Mouse (Mus musculus) G1E (cell line): ENCODE results near the gene Hhipl1. TPM values are rescaled to one million over a fixed set of nuclear protein-coding genes. Genes with fewer than 3 reads are reported as not detected.

Experiments used
- ATAC-seq: 2 replicates; pipeline ENCODE4 v1.8.0; 2016; ENCODE audit warnings: mild to moderate bottlenecking; ENCODE audit not compliant: insufficient number of reproducible peaks, poor library complexity, low FRiP score, severe bottlenecking; ENCODE audit errors: extremely low read depth
- DNase-seq: peaks from one replicate; pipeline ENCODE4 v3.0.0; 2012; ENCODE audit warnings: low spot score
- H3K27me3 ChIP-seq: 2 replicates; pipeline ENCODE4 v1.6.1; 2012; ENCODE audit warnings: mild to moderate bottlenecking, low read length, inconsistent platforms; ENCODE audit not compliant: insufficient read depth
- H3K36me3 ChIP-seq: replicated peaks from 2 replicates; pipeline ENCODE3; 2012; ENCODE audit warnings: mild to moderate bottlenecking, inconsistent platforms
- H3K4me1 ChIP-seq: 2 replicates; pipeline ENCODE4 v1.6.1; 2012; ENCODE audit warnings: low read depth, low read length, inconsistent platforms, mixed read lengths; ENCODE audit not compliant: insufficient read depth
- H3K4me3 ChIP-seq: 2 replicates; pipeline ENCODE4 v1.5.1; 2012; ENCODE audit warnings: low read depth, mild to moderate bottlenecking, inconsistent platforms, low read length, moderate library complexity, mixed read lengths
- H3K9me3 ChIP-seq: replicated peaks from 2 replicates; pipeline ENCODE4 v1.6.1; 2012; ENCODE audit warnings: inconsistent platforms
- CTCF ChIP-seq: IDR thresholded peaks from 2 replicates; pipeline ENCODE4 v1.5.1; 2012; ENCODE audit warnings: low read depth, low read length, inconsistent platforms, mixed read lengths
- GATA1 ChIP-seq: IDR thresholded peaks from 2 replicates; pipeline ENCODE4 v1.6.1; 2012; ENCODE audit warnings: borderline replicate concordance, low read length, inconsistent platforms, mixed read lengths
- GATA2 ChIP-seq: IDR thresholded peaks from 2 replicates; pipeline ENCODE4 v1.6.1; 2012; ENCODE audit warnings: low read depth, low read length, inconsistent platforms, borderline replicate concordance
- POLR2AphosphoS5 ChIP-seq: IDR thresholded peaks from 2 replicates; pipeline ENCODE4 v1.6.1; 2012; ENCODE audit warnings: low read depth, low read length, inconsistent platforms; ENCODE audit not compliant: insufficient replicate concordance
- TAL1 ChIP-seq: conservative IDR thresholded peaks from 2 replicates; pipeline ENCODE4 v1.6.1; 2012; ENCODE audit warnings: low read depth, low read length, inconsistent platforms, mixed read lengths
- polyA plus RNA-seq: library from polyadenylated mRNA; stranded (reverse); fragments of >175 nt; gene quantifications from 2 replicates; pipeline ENCODE4 v1.2.3, GENCODE M21; 2012
- total RNA-seq, 2 experiments: library from RNA; stranded (forward) in 1 of 2; stranded (reverse) in 1 of 2; fragments of 200-1000 nt in 1 of 2; fragments of >200 nt in 1 of 2; fragmentation: Nextera tagmentation in 1 of 2; gene quantifications; 2 replicates each; pipeline ENCODE4 v1.2.3; 2014 to 2017

The Hhipl1 gene
- total and polyA plus RNA-seq, 3 experiments: 0.05 TPM; not detected in 2

DNA sequence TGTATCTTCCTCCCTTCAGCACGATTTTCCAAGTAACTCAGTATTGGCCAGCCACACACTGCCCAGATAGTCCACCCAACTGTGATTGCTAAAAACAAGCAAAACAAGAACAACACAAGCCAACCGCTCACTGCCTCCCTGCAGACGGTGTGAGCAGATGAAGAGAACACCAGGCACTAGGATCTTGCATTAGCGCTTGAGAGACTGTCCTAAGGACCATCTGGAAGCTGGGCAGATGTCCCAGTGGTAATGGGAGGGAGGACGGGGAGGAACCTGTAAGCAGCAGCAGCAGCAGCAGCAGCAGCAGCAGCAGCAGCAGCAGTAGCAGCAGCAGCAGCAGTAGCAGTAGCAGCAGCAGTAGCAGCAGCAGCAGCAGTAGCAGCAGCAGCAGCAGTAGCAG, 43.0 kb downstream of the Hhipl1 start:
- TF ChIP-seq GATA2 (no peak), TAL1 (no peak)
- Histone ChIP-seq H3K4me3 (no peak overlapping the region), H3K9me3 (peaks cover 92% of the 10 kb centered on the region), H3K4me1 (no peaks in the 10 kb centered on the region), H3K36me3 (no peaks in the 10 kb centered on the region), H3K27me3 (no peaks in the 10 kb centered on the region)
- DNase-seq (no peak), ATAC-seq (no peak)

DNA sequence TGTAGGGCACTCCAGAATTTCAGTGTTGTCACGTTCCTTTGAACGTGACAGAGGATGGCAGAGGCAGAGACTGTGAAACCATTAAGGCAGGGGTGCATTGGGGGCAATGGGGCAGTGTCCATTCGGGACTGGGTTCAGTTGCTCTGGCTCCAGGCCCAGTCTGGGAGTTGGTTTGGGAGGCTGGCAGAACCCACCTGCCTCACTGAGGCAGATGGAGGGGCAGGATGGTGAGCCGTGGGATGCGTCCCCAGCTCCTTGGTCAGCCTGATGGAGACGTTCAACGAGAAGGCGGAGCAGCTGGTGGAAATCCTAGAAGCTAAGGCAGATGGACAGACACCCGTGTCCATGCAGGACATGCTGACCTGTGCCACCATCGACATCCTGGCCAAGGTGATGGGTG, 44.9 kb downstream of the Hhipl1 start:
- Histone ChIP-seq H3K4me1 (no peaks in the 10 kb centered on the region), H3K27me3 (no peaks in the 10 kb centered on the region), H3K36me3 (no peaks in the 10 kb centered on the region), H3K4me3 (no peak overlapping the region), H3K9me3 (peaks cover 90% of the 10 kb centered on the region)
- no peak for TF ChIP-seq TAL1
- TF ChIP-seq CTCF: no peak
- TF ChIP-seq GATA2: no peak
- no peak for TF ChIP-seq GATA1
- no peak for TF ChIP-seq POLR2AphosphoS5
- ATAC-seq (no peak), DNase-seq (no peak)

DNA sequence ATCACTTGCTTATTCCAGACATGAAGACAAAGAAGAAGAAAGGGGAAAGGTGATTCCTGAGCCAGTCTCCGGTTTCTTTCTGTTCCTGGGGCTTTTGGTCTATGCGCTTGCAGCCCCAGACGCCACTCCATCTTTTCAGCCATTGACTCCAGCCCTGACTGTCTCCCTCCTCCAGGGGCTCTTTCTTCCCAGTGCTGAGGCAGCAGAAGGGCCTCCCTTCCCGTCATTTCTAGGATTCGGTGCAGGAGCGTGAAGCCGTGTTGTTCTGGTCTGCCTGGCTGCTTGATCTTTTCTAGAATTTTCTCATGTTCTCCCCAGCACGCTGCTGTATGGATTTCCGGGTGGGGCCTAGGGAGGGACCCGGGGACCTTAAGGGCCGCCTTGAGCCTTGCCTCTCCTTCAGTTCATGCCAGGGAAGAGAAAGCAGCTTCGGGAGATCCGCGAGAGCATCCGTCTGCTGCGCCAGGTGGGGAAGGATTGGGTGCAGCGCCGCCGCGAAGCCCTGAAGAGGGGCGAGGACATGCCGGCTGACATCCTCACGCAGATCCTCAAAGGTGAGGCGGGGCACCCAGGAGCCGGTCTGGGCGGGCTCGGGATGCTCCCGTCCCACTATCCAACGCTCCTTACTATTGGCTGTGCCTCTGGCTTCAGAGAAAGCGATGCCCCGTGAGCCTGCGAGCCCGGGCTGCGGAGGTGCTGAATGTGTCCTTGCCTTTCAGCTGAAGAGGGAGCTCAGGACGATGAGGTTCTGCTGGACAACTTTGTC, 46.5 kb downstream of the Hhipl1 start:
- TF ChIP-seq GATA2: no peak
- no peak for TF ChIP-seq TAL1
- TF ChIP-seq GATA1: no peak
- TF ChIP-seq CTCF: no peak
- TF ChIP-seq POLR2AphosphoS5: no peak
- no peaks in the 10 kb centered on the region for H3K36me3 ChIP-seq
- ATAC-seq: no peak
- peaks cover 92% of the 10 kb centered on the region for H3K9me3 ChIP-seq
- H3K27me3 ChIP-seq: no peaks in the 10 kb centered on the region
- no peaks in the 10 kb centered on the region for H3K4me1 ChIP-seq
- no peak for DNase-seq
- no peak overlapping the region for H3K4me3 ChIP-seq

DNA sequence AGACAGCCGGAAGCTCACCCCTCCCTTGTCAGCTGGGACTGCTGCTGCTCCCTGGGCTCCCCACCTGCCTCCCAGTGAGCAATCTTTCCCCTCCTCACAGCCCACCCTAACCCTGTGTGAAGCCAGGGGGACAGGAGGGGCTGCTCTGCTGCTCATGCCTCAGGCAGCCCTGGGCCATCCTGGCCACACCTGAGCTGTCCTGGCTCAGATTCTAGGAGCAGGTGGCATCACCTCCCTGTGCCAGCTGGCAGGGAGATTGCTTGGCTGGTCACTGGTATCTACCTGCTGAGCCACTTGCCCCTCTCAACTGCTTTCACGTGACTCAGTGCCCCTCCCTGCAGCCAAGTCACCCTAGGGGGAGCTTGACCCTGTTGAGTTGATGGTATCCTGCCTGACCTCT, 48.2 kb downstream of the Hhipl1 start:
- peak overlapping the region; percentile 11; the same call in 1 of the 2 replicates for H3K4me3 ChIP-seq
- peaks cover 90% of the 10 kb centered on the region for H3K9me3 ChIP-seq
- no peak for TF ChIP-seq CTCF
- TF ChIP-seq TAL1: no peak
- TF ChIP-seq POLR2AphosphoS5: no peak
- no peak for TF ChIP-seq GATA1
- no peak for TF ChIP-seq GATA2
- no peaks in the 10 kb centered on the region for H3K27me3 ChIP-seq
- ATAC-seq (no peak), DNase-seq (no peak)
- no peaks in the 10 kb centered on the region for H3K36me3 ChIP-seq
- H3K4me1 ChIP-seq: no peaks in the 10 kb centered on the region

DNA sequence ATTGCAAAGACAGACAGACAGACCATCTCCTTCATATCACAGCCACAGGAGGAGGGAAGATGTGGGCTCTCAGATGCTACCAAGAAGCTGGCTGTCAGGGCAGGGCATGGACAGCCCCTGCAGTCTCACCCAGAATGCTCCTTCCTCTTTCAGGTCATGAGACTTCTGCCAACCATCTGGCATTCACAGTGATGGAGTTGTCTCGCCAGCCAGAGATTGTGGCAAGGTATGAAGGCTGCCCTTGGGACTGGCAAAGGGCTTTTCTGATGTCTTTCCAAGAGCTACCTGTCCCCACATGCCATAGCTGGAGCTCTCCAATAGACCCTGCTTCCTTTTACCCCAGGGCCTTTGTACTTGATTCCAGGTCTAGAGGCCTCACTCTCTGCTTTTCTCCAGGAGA, 49.2 kb downstream of the Hhipl1 start:
- ATAC-seq: no peak
- no peak for TF ChIP-seq POLR2AphosphoS5
- TF ChIP-seq GATA1: no peak
- TF ChIP-seq TAL1: no peak
- no peak for TF ChIP-seq CTCF
- no peak for TF ChIP-seq GATA2
- Histone ChIP-seq H3K9me3 (peaks cover 92% of the 10 kb centered on the region), H3K4me3 (no peak overlapping the region), H3K4me1 (no peaks in the 10 kb centered on the region), H3K27me3 (no peaks in the 10 kb centered on the region), H3K36me3 (no peaks in the 10 kb centered on the region)
- no peak for DNase-seq

DNA sequence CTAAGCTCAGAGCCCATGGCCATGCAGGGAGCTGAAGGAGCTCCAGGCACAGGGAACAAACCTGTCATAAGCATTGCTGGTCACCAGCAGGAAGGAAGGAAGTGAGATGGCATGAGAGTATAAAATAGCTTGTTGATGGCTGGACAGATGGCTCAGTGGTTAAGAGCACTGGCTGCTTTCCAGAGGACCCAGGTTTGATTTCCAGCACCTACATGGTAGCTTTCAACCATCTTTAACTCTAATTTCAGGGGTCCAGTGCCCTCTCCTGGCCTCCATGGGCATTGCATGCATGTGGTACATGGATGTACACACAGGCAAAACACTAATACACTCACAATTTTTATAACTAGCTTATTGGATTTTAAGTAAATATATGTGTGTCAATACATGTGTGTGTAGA, 49.9 kb downstream of the Hhipl1 start:
- no peak overlapping the region for H3K4me3 ChIP-seq
- ATAC-seq: no peak
- peaks cover 93% of the 10 kb centered on the region for H3K9me3 ChIP-seq
- H3K4me1 ChIP-seq: no peaks in the 10 kb centered on the region
- no peaks in the 10 kb centered on the region for H3K27me3 ChIP-seq
- H3K36me3 ChIP-seq: no peaks in the 10 kb centered on the region
- TF ChIP-seq GATA1 (no peak), TAL1 (no peak), CTCF (no peak), POLR2AphosphoS5 (no peak), GATA2 (no peak)
- DNase-seq: no peak
